12 mouse cellular contexts compared by ENCODE assay signal in genomic region chr3:65976296-65976695, GRCm38 (mm10). TPM values are rescaled to one million over a fixed set of nuclear protein-coding genes. Genes with fewer than 3 reads are reported as not detected.
DNase-seq lines count a peak whose midpoint lies in the region; ATAC-seq and TF ChIP-seq lines count a peak whose summit lies in the region.
"Had no signal": no experiment of that assay in that cellular context is flagged by ENCODE, and none has a peak within 500 bp of the region (broad histone marks: within the 10 kb centered on the region; RNA-seq: fewer than 3 reads in every experiment).

No protein-coding gene starts in this region.

- ATAC-seq in stomach, embryonic 15.5 days (ENCODE audit: insufficient read depth, low FRiP score, low read depth): no peak
- ATAC-seq in stomach, postnatal 0 days (ENCODE audit: low FRiP score, low TSS enrichment): no peak
- ATAC-seq in kidney, embryonic 14.5 days (ENCODE audit: low FRiP score, low TSS enrichment): no peak

- intact Hi-C loops in heart, postnatal 36 days (cut with DNase I): loop anchor here (2.0 to 5.0 kb wide), 2 partner anchors 15 to 589 kb away; no protein-coding TSS in a partner anchor

- peaks cover 22% of the 10 kb centered on the region for H3K4me1 ChIP-seq in heart, embryonic 10.5 days
- H3K4me1 ChIP-seq in stomach, embryonic 15.5 days: no peaks in the 10 kb centered on the region; the same call in 1 of the 2 replicates
- H3K4me1 ChIP-seq in stomach, postnatal 0 days (replicated peaks; ENCODE audit: control insufficient read depth, insufficient read depth): peaks cover 3% of the 10 kb centered on the region; the same call in 1 of the 2 replicates
- H3K4me1 ChIP-seq in kidney, embryonic 14.5 days (ENCODE audit: control insufficient read depth, insufficient read depth, low read length): no peaks in the 10 kb centered on the region

- H3K36me3 ChIP-seq in heart, embryonic 10.5 days: no peaks in the 10 kb centered on the region
- no peaks in the 10 kb centered on the region for H3K36me3 ChIP-seq in stomach, embryonic 15.5 days
- H3K36me3 ChIP-seq in stomach, postnatal 0 days (ENCODE audit: control insufficient read depth, insufficient read depth, low read length): no peaks in the 10 kb centered on the region
- H3K36me3 ChIP-seq in kidney, embryonic 14.5 days (ENCODE audit: control insufficient read depth, insufficient read depth, low read length): no peaks in the 10 kb centered on the region

- H3K27ac ChIP-seq in heart, embryonic 10.5 days: peak overlapping the region; percentile 97
- peak overlapping the region; percentile 98; the same call in 1 of the 2 replicates for H3K27ac ChIP-seq in layer of hippocampus, adult 2 months
- 0 out of 2 replicates have a peak overlapping the region, but pooled peaks have one; percentile 3 for H3K27ac ChIP-seq in stomach, embryonic 15.5 days
- H3K27ac ChIP-seq in stomach, postnatal 0 days (replicated peaks): no peak overlapping the region
- H3K27ac ChIP-seq in kidney, embryonic 14.5 days (ENCODE audit: low read depth, low read length): no peak overlapping the region

- whole genome bisulfite sequencing in heart, embryonic 10.5 days: 39% methylated on average over 3 of the region's 3 CpGs
- WGBS in stomach, embryonic 15.5 days: 61% methylated on average over 3 of the region's 3 CpGs
- 76% methylated on average over 3 of the region's 3 CpGs for WGBS in stomach, postnatal 0 days
- 50% methylated on average over 3 of the region's 3 CpGs for WGBS in kidney, embryonic 14.5 days

- H3K4me2 ChIP-seq in stomach, embryonic 15.5 days: no peak overlapping the region
- no peak overlapping the region for H3K4me2 ChIP-seq in stomach, postnatal 0 days (replicated peaks; ENCODE audit: low read depth)
- no peak overlapping the region for H3K4me2 ChIP-seq in kidney, embryonic 14.5 days (replicated peaks; ENCODE audit: low read depth, low read length)

- H3K4me3 ChIP-seq in heart, embryonic 10.5 days: no peak overlapping the region
- H3K4me3 ChIP-seq in layer of hippocampus, adult 2 months: no peak overlapping the region
- no peak overlapping the region for H3K4me3 ChIP-seq in stomach, embryonic 15.5 days (replicated peaks)
- H3K4me3 ChIP-seq in stomach, postnatal 0 days (ENCODE audit: low read depth, low read length): no peak overlapping the region
- H3K4me3 ChIP-seq in kidney, embryonic 14.5 days (ENCODE audit: low read length): no peak overlapping the region

- no peak for TF ChIP-seq EP300 in stomach, postnatal 0 days (optimal IDR thresholded peaks at IDR 0.05)

- no peak for DNase-seq in heart, embryonic 10.5 days (ENCODE audit: low spot score)
- DNase-seq in heart, postnatal 36 days: no peak
- DNase-seq in layer of hippocampus, adult 2 months (ENCODE audit: low spot score in 2 of 2): no peak
- no peak for DNase-seq in layer of hippocampus, adult 11-12 months (ENCODE audit: low spot score)
- DNase-seq in stomach, postnatal 0 days (ENCODE audit: low spot score): no peak
- DNase-seq: cerebellum, postnatal 10 days; kidney, postnatal 10 days; lung, adult 18-20 months; right cerebral cortex, postnatal 4 days; thymus, postnatal 25 days had no signal

- H3K9me3 ChIP-seq in heart, embryonic 10.5 days: no peaks in the 10 kb centered on the region
- H3K9me3 ChIP-seq in stomach, embryonic 15.5 days: no peaks in the 10 kb centered on the region
- no peaks in the 10 kb centered on the region for H3K9me3 ChIP-seq in stomach, postnatal 0 days (ENCODE audit: control insufficient read depth, low read length)
- no peaks in the 10 kb centered on the region for H3K9me3 ChIP-seq in kidney, embryonic 14.5 days (ENCODE audit: control insufficient read depth, low read length)

- no peak overlapping the region for H3K9ac ChIP-seq in stomach, embryonic 15.5 days
- H3K9ac ChIP-seq in stomach, postnatal 0 days (ENCODE audit: low read length): no peak overlapping the region
- H3K9ac ChIP-seq in kidney, embryonic 14.5 days (ENCODE audit: low read depth, low read length): no peak overlapping the region

- H3K27me3 ChIP-seq in heart, embryonic 10.5 days (ENCODE audit: insufficient read depth, poor library complexity, severe bottlenecking): no peaks in the 10 kb centered on the region
- no peaks in the 10 kb centered on the region for H3K27me3 ChIP-seq in stomach, embryonic 15.5 days (replicated peaks)
- H3K27me3 ChIP-seq in stomach, postnatal 0 days (ENCODE audit: control insufficient read depth, insufficient read depth, low read length): no peaks in the 10 kb centered on the region
- H3K27me3 ChIP-seq in kidney, embryonic 14.5 days (ENCODE audit: control insufficient read depth, insufficient read depth, low read length): no peaks in the 10 kb centered on the region

- no peak for TF ChIP-seq CTCF in layer of hippocampus, adult 2 months (conservative IDR thresholded peaks at IDR 0.05)
- TF ChIP-seq CTCF in stomach, postnatal 0 days (IDR thresholded peaks at IDR 0.05; ENCODE audit: low read depth): no peak

RNA-seq across cellular contexts. Expression of gene Ccnl1, which starts 18.2 kb away (rescaled TPM):
- 78.4 and 85.9 TPM in 2 replicates for polyA plus RNA-seq in heart, embryonic 10.5 days (2016; fragmentation: Nextera tagmentation; extraction: Ambion mirVana)
- 10 to 100 TPM; 19.2 to 21.6 TPM for total RNA-seq in heart, postnatal 36 days (2021)
- total RNA-seq in layer of hippocampus, adult 2 months (2021): 10 to 100 TPM; 66.2 to 66.8 TPM
- polyA plus RNA-seq in stomach, embryonic 15.5 days (2015; fragmentation: Nextera tagmentation; extraction: Ambion mirVana): 109 and 110 TPM in 2 replicates
- 51.4 and 54.3 TPM in 2 replicates for polyA plus RNA-seq in stomach, postnatal 0 days (2015; fragmentation: Nextera tagmentation; extraction: Ambion mirVana)
- 88.7 and 136 TPM in 2 replicates for polyA plus RNA-seq in kidney, embryonic 14.5 days (2014; fragmentation: Nextera tagmentation; extraction: Ambion mirVana)

Comparison
In these comparisons a context has a peak if more than half of its experiments do, and no peak if none do; other contexts are left out.
1. H3K27ac ChIP-seq: peak in heart, embryonic 10.5 days (single experiment), layer of hippocampus, adult 2 months (single experiment) and stomach, embryonic 15.5 days (single experiment); none in stomach, postnatal 0 days (single experiment) and kidney, embryonic 14.5 days (single experiment).